Mouse (Mus musculus) heart, embryonic 16.5 days (tissue): Measurements from ENCODE around the gene Rpl37. TPM values are rescaled to one million over a fixed set of nuclear protein-coding genes. Genes with fewer than 3 reads are reported as not detected.
"Not testable (repeated sequence)": the region's sequence is repeated elsewhere in the genome, so short reads cannot be mapped to it uniquely, and the experiment has no call there.

Experiments used
- ATAC-seq: fragments of 200-750 bp; cut with Nextera tagmentation; replicated peaks from 2 replicates; pipeline ENCODE4 v1.8.0; 2017; ENCODE audit warnings: moderate number of reproducible peaks; ENCODE audit not compliant: insufficient read depth, low FRiP score; ENCODE audit errors: extremely low read depth
- H3K27ac ChIP-seq: fragments of 300-500 bp; sonication (generic); 2 replicates; pipeline ENCODE4 v1.5.1; 2014; ENCODE audit warnings: mild to moderate bottlenecking, low read length, control low read depth, moderate library complexity
- H3K27me3 ChIP-seq: fragments of 300-500 bp; sonication (generic); 2 replicates; pipeline ENCODE4 v1.6.1; 2014; ENCODE audit warnings: low read length, mixed read lengths; ENCODE audit not compliant: control insufficient read depth, insufficient read depth
- H3K36me3 ChIP-seq: fragments of 300-500 bp; sonication (generic); 2 replicates; pipeline ENCODE4 v1.6.1; 2014; ENCODE audit not compliant: control insufficient read depth, insufficient read depth
- H3K4me1 ChIP-seq: fragments of 300-500 bp; sonication (generic); 2 replicates; pipeline ENCODE4 v1.6.1; 2014; ENCODE audit warnings: low read length, mixed read lengths; ENCODE audit not compliant: control insufficient read depth, insufficient read depth
- H3K4me2 ChIP-seq: fragments of 300-500 bp; sonication (generic); 2 replicates; pipeline ENCODE4 v1.6.1; 2014; ENCODE audit warnings: low read depth, mild to moderate bottlenecking, control low read depth, low read length
- H3K4me3 ChIP-seq: fragments of 300-500 bp; sonication (generic); 2 replicates; pipeline ENCODE4 v1.5.1; 2014; ENCODE audit warnings: mild to moderate bottlenecking, control low read depth, low read length
- H3K9ac ChIP-seq: fragments of 300-500 bp; sonication (generic); 2 replicates; pipeline ENCODE4 v1.6.1; 2014; ENCODE audit warnings: low read length, control low read depth
- H3K9me3 ChIP-seq: fragments of 300-500 bp; sonication (generic); replicated peaks from 2 replicates; pipeline ENCODE4 v1.6.1; 2016; ENCODE audit warnings: low read length; ENCODE audit not compliant: control insufficient read depth
- WGBS: fragments of 180-500 bp; shearing (Covaris S2); extraction: QIAGEN DNeasy Blood & Tissue Kit; methylation state at CpG from one replicate; pipeline ENCODE4 v1.1.7; 2014; 5-methylcytosine and 5-hydroxymethylcytosine counted together
- polyA plus RNA-seq: library from polyadenylated mRNA; unstranded; fragments of >200 nt; fragmentation: Nextera tagmentation; extraction: Ambion mirVana; gene quantifications from 2 replicates; pipeline ENCODE4 v1.2.1, GENCODE M21; 2015

Gene Rpl37
- polyA plus RNA-seq, 1 experiment from 2014 or later, result 249 TPM

DNA sequence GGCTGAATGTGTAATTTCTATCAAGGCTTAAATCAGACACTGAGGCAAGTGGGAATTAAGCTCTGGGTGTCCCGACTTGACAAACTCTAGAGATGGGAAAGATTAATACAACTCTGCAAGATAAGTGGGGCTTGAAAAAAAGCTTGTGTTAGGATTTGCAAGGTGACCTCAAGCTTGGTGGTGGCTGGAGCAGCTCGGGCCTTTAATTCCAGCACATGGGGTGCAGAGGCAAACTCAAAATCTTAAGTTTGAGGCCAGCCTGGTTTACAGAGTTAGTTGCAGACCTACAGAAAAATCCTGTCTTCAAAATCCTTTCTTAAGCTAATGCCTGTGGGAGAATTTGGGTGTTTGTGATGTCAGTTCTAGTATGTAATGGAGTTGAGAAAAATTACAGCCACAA lies 2.7 kb downstream of the Rpl37 start:
- H3K9me3 ChIP-seq, result no peaks in the 10 kb centered on the region
- ATAC-seq, result no peak
- no peak overlapping the region for H3K27ac ChIP-seq
- no peaks in the 10 kb centered on the region for H3K27me3 ChIP-seq
- 77% methylated on average over 2 of the region's 2 CpGs for WGBS
- H3K36me3 ChIP-seq, result peaks cover 35% of the 10 kb centered on the region
- H3K9ac ChIP-seq, result no peak overlapping the region
- no peak overlapping the region for H3K4me2 ChIP-seq
- H3K4me1 ChIP-seq, result peaks cover 22% of the 10 kb centered on the region
- no peak overlapping the region for H3K4me3 ChIP-seq

DNA sequence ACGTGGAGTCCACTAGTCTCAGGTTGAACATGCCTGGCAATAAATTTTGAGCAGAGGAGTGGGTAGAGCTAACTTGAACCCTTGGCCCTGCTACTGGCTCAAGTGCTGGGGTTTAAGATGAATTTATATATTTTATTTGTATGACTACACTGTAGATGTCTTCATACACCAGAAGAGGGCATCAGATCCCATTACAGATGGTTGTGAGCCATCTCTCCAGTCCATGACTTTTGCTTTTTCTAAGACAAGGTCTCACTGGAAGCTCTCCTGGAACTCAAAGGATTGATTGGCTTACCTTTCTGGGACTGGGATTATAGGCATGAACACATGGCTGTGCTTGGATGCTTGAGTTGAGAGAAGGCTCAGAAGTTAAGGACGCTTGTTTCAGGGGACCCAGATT lies 3.3 kb downstream of the Rpl37 start:
- no peaks in the 10 kb centered on the region for H3K27me3 ChIP-seq
- H3K9ac ChIP-seq, result no peak overlapping the region
- peaks cover 21% of the 10 kb centered on the region for H3K4me1 ChIP-seq
- 91% methylated on average over 2 of the region's 2 CpGs for WGBS
- H3K4me2 ChIP-seq, result no peak overlapping the region
- no peak overlapping the region for H3K4me3 ChIP-seq
- no peak overlapping the region for H3K27ac ChIP-seq
- no peaks in the 10 kb centered on the region for H3K9me3 ChIP-seq
- no peak for ATAC-seq
- H3K36me3 ChIP-seq, result peaks cover 38% of the 10 kb centered on the region

DNA sequence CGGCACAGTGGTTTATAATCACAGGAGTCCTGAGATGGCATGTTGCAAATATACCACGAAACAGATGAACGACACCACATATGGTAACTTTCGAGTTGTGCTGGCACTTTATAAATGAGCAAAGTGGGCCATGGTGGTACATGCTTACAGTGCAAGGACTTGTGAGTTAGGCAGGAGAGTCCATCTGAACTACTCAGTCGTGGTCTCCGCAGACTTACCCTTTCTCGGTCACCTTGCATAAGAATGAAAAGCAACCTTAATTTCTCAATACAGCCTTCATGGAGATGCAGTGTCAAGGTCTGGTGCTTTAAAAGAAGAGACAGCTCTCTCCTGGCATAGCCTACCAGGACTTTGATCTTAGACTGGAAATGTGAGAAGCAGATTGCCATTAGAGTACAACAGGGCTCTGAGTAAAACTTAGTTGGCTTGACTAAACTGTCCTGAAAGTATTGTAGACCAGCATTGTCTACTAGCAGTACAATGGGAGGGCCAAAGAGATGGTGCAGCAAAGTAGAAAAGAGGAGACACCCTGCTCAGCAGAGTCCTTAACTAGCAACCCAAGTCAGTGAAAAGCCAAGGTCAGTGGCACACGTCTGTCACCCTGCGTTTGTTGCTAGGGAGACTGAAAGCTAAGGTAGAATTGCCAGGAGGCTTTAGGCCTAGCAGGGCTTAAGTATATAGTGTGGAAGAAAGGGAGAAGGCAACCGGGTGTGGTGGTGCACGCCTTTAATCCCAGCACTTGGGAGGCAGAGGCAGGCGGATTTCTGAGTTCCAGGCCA lies 5.3 kb downstream of the Rpl37 start:
- H3K9ac ChIP-seq, result no peak overlapping the region
- peaks cover 38% of the 10 kb centered on the region for H3K36me3 ChIP-seq
- H3K27ac ChIP-seq, result no peak overlapping the region
- H3K9me3 ChIP-seq, result no peaks in the 10 kb centered on the region
- H3K4me2 ChIP-seq, result no peak overlapping the region
- H3K4me3 ChIP-seq, result no peak overlapping the region
- H3K27me3 ChIP-seq, result no peaks in the 10 kb centered on the region
- WGBS, result 86% methylated on average over 12 of the region's 12 CpGs
- peaks cover 13% of the 10 kb centered on the region for H3K4me1 ChIP-seq
- no peak for ATAC-seq

DNA sequence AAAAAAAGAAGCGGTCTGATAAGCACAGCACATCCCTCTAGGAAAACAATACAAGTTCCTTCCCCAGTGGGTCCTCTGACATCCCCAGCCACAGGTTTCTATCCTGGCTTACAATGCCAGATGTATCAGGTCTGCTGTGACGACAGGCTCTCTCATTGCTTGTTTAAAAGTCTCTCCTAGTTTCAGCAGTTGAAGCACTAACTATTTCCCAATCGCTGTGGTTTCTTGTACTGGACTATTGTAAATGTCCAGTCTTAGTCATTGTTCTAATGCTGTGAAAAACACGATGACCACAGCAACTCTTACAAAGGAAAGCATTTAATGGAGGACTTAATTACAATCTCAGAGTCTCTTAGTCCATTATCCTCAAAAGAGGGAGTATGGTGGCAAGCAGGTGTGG lies 10.0 kb downstream of the Rpl37 start:
- ATAC-seq, result no peak
- Histone ChIP-seq H3K9me3 (no peaks in the 10 kb centered on the region), H3K27me3 (no peaks in the 10 kb centered on the region), H3K27ac (no peak overlapping the region), H3K9ac (no peak overlapping the region), H3K4me1 (no peaks in the 10 kb centered on the region), H3K36me3 (peaks cover 9% of the 10 kb centered on the region), H3K4me3 (no peak overlapping the region), H3K4me2 (no peak overlapping the region)
- WGBS, result 73% methylated on average over 4 of the region's 4 CpGs

DNA sequence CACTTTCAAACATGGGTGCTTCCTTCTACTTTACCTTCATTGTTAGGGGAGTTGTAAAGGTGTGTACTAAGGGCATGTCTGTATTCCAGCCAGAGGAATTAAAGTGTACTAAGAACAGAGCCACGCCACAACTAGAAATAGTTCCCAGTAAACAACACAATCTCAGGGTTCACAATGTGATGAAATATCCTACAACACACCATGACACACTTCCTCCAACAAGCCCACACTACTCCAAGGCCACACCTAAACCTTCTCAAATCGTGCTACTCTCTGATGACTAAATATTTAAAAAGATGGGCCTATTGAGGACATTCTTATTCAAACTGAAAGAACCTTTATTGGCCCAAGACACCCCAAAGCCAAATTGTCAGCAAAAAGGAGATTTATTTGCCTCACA lies 11.0 kb downstream of the Rpl37 start:
- 75% methylated on average over 2 of the region's 2 CpGs for WGBS
- no peak overlapping the region for H3K9ac ChIP-seq
- no peaks in the 10 kb centered on the region for H3K4me1 ChIP-seq
- H3K4me3 ChIP-seq, result no peak overlapping the region
- no peak overlapping the region for H3K27ac ChIP-seq
- ATAC-seq, result no peak
- H3K27me3 ChIP-seq, result no peaks in the 10 kb centered on the region
- H3K36me3 ChIP-seq, result peaks cover 5% of the 10 kb centered on the region; the same call in 1 of the 2 replicates
- no peaks in the 10 kb centered on the region for H3K9me3 ChIP-seq
- H3K4me2 ChIP-seq, result no peak overlapping the region

DNA sequence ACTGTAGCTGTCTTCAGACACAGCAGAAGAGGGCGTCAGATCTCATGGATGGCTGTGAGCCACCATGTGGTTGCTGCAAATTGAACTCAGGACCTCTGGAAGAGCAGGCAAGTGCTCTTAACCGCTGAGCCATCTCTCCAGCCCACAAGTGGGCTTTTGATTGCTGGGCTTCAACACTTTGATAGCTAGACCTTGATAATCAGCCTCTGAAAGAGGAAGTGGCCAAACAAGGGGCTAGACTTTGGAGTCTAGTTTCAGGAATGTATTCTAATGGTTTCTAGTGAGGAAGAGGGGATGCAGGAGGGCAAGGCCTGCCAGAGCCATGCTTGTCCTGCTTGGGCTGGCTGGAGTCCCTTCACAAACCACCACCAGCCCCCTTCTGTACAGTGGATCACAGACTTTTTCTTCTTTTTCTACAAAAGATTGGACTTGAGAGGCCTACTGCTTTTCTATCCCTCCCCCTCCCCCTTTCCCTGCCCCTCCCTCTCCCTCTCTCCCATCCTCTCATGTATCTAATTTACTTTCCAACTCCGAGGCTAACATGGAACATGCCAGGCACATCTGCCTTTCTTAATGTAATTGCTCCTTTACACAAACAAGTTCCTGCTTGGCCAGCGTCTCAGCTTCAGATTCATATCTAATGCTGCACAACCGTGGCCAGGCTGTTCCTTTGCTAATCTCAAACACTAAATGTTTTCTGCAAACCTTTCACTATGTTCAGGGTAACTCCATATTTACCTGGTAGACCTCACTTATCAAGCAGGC lies 11.9 kb downstream of the Rpl37 start:
- H3K4me1 ChIP-seq, result no peaks in the 10 kb centered on the region
- H3K27me3 ChIP-seq, result no peaks in the 10 kb centered on the region
- no peak overlapping the region for H3K9ac ChIP-seq
- H3K4me3 ChIP-seq, result no peak overlapping the region
- no peak for ATAC-seq
- H3K9me3 ChIP-seq, result no peaks in the 10 kb centered on the region
- peaks cover 5% of the 10 kb centered on the region; the same call in 1 of the 2 replicates for H3K36me3 ChIP-seq
- WGBS, result 51% methylated on average over 5 of the region's 5 CpGs
- no peak overlapping the region for H3K27ac ChIP-seq
- no peak overlapping the region for H3K4me2 ChIP-seq

DNA sequence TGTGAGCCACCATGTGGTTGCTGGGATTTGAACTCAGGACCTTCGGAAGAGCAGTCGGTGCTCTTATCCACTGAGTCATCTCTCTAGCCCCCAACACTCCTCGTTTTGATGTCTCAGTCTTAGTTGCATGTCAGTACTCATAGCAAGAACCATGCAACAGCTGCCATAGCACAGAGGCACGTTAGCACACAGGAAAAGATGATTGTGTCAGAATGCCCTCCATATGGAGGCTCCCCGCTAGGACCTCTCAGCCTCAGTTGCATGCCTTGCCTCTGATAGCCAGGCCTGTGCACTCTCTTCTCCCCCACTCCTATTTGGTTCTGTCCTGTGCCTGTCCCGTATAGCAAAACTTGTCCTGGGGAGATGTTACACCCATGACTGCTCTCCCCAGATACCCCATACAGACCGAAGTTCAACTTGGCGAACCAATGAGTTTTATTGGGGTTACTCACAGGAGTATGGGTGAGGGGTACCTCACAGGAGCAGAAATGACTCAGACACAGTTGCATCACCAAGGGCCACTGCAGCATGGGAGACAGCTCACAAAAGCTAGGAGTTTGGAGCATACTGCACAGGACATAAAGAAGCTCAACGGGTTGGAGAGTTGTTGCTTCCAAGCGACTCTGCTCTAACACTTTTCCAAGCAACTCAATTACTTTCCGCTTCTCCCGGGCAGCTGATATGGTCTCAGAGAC lies 12.8 kb downstream of the Rpl37 start:
- Histone ChIP-seq H3K4me1 (no peaks in the 10 kb centered on the region), H3K4me2 (no peak overlapping the region), H3K27me3 (no peaks in the 10 kb centered on the region), H3K27ac (no peak overlapping the region), H3K4me3 (no peak overlapping the region), H3K9ac (no peak overlapping the region), H3K9me3 (no peaks in the 10 kb centered on the region), H3K36me3 (peaks cover 3% of the 10 kb centered on the region; the same call in 1 of the 2 replicates)
- WGBS, result 83% methylated on average over 12 of the region's 12 CpGs
- ATAC-seq, result no peak

DNA sequence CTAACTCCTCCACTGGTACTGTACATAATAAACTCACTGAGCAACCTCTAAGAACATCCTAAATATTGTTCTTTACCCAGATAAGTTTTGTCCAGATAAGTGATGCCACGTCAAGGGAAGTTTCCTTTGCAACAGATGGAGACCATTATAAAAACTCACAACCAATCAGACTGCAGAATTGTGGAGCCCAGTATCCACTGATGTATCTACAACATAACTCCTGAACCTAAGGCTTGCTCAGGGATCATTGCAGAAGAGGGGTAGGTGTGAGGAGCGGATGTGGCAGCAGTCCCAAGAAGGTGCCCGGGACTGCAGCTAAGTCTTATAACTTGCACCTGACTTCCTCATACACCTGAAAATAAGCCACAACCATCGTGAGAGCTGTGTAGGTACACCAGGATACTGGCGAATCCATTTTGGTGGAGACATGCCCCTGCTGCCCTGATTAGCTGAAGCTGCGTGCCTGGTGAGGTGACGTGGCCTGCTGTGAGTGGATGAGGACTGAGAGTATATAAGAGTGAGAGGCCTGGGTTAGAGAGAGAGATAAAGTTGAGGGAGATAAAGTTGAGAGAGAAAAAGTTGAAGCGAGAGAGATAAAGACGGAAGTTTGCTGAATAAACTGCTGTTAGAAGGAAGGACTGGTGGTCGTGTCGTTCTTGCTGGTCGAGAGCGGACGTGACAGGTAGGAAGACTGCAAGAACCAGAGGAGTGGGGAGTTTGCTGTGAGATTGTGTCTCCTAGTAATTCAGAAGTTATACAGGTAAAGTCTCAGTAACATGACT lies 14.6 kb downstream of the Rpl37 start:
- H3K9me3 ChIP-seq, H3K9ac ChIP-seq, H3K4me3 ChIP-seq, H3K36me3 ChIP-seq, H3K27ac ChIP-seq, H3K4me1 ChIP-seq, H3K27me3 ChIP-seq, ATAC-seq, H3K4me2 ChIP-seq: not testable (repeated sequence)
- WGBS, result 59% methylated on average over 14 of the region's 14 CpGs
